In genomic region chr8:9139059-9139620, GRCm38 (mm10) we compare ENCODE assay signal across 10 mouse cellular contexts.
DNase-seq lines count a peak whose midpoint lies in the region; ATAC-seq and TF ChIP-seq lines count a peak whose summit lies in the region.
"Had no signal": no experiment of that assay in that cellular context is flagged by ENCODE, and none has a peak within 500 bp of the region (broad histone marks: within the 10 kb centered on the region; RNA-seq: fewer than 3 reads in every experiment).

No protein-coding gene starts in this region.

- H3K9me3 ChIP-seq in liver, postnatal 0 days (ENCODE audit: low read length): no peaks in the 10 kb centered on the region
- H3K9me3 ChIP-seq in embryonic facial prominence, embryonic 10.5 days: no peaks in the 10 kb centered on the region
- H3K9me3 ChIP-seq: neural tube, embryonic 13.5 days had no signal

- no peak overlapping the region for H3K4me2 ChIP-seq in liver, postnatal 0 days (ENCODE audit: low read depth, low read length)
- H3K4me2 ChIP-seq: neural tube, embryonic 13.5 days had no signal

- no peak overlapping the region for H3K9ac ChIP-seq in liver, adult 2 months (ENCODE audit: low read depth, low read length)
- no peak overlapping the region for H3K9ac ChIP-seq in liver, postnatal 0 days (replicated peaks)
- H3K9ac ChIP-seq: neural tube, embryonic 13.5 days had no signal

- H3K27me3 ChIP-seq in liver, adult 2 months (ENCODE audit: control insufficient read depth, insufficient read depth, low read length): no peaks in the 10 kb centered on the region
- no peaks in the 10 kb centered on the region for H3K27me3 ChIP-seq in liver, postnatal 0 days (ENCODE audit: insufficient read depth, low read length)
- H3K27me3 ChIP-seq in embryonic facial prominence, embryonic 10.5 days (replicated peaks; ENCODE audit: low read depth, poor library complexity, severe bottlenecking): no peaks in the 10 kb centered on the region
- H3K27me3 ChIP-seq: megakaryocyte, embryonic 14.5 days; neural tube, embryonic 13.5 days had no signal

- no peak for ATAC-seq in liver, postnatal 0 days
- no peak for ATAC-seq in monocyte, adult 5-6 weeks (replicated peaks; ENCODE audit: insufficient number of reproducible peaks, low FRiP score, low TSS enrichment, poor library complexity, severe bottlenecking)

- 71% methylated on average over 3 of the region's 3 CpGs for WGBS in liver, adult 2 months
- WGBS in liver, postnatal 0 days (ENCODE audit: insufficient replicate concordance): 74% methylated on average over 3 of the region's 3 CpGs
- WGBS in embryonic facial prominence, embryonic 10.5 days: 59% methylated on average over 3 of the region's 3 CpGs

- H3K4me3 ChIP-seq in liver, adult 2 months (ENCODE audit: insufficient read depth, low read depth, low read length): no peak overlapping the region
- no peak overlapping the region for H3K4me3 ChIP-seq in liver, postnatal 0 days (ENCODE audit: low read depth, low read length)
- no peak overlapping the region for H3K4me3 ChIP-seq in embryonic facial prominence, embryonic 10.5 days
- H3K4me3 ChIP-seq: megakaryocyte, embryonic 14.5 days; neural tube, embryonic 13.5 days had no signal

- DNase-seq in liver, adult 2 months (ENCODE audit: extremely low read depth, low read depth, low spot score): peak; percentile 1
- DNase-seq in liver, postnatal 0 days: no peak
- peak; percentile 30 for DNase-seq in embryonic facial prominence, embryonic 10.5 days (ENCODE audit: low spot score)
- peak; percentile 37 for DNase-seq in gastrocnemius, postnatal 10 days
- peak; percentile 62 for DNase-seq in kidney, postnatal 10 days
- DNase-seq in right cerebral cortex, postnatal 4 days: no peak
- DNase-seq: liver had no signal

- no peaks in the 10 kb centered on the region for H3K36me3 ChIP-seq in liver, adult 2 months (ENCODE audit: control insufficient read depth, insufficient read depth, low read length)
- H3K36me3 ChIP-seq in liver, postnatal 0 days (replicated peaks; ENCODE audit: insufficient read depth, low read length): no peaks in the 10 kb centered on the region
- no peaks in the 10 kb centered on the region for H3K36me3 ChIP-seq in embryonic facial prominence, embryonic 10.5 days (replicated peaks)
- H3K36me3 ChIP-seq: neural tube, embryonic 13.5 days had no signal

- H3K27ac ChIP-seq in liver, adult 2 months (replicated peaks; ENCODE audit: insufficient read depth, low read depth, low read length): no peak overlapping the region
- no peak overlapping the region for H3K27ac ChIP-seq in liver, postnatal 0 days (ENCODE audit: low read depth)
- peak overlapping the region; percentile 65 for H3K27ac ChIP-seq in embryonic facial prominence, embryonic 10.5 days (replicated peaks)
- H3K27ac ChIP-seq: neural tube, embryonic 13.5 days had no signal

- no peak for TF ChIP-seq CTCF in liver, adult 2 months (IDR thresholded peaks at IDR 0.05; ENCODE audit: low read depth, low read length)
- TF ChIP-seq CTCF in liver, postnatal 0 days (IDR thresholded peaks at IDR 0.05; ENCODE audit: low read depth): no peak

- TF ChIP-seq POLR2A in liver, adult 2 months (IDR thresholded peaks at IDR 0.05; ENCODE audit: extremely low read depth, insufficient read depth, low read length): no peak

- no peak for TF ChIP-seq EP300 in liver, postnatal 0 days (IDR thresholded peaks at IDR 0.05; ENCODE audit: low read depth)

- H3K79me2 ChIP-seq in liver, adult 2 months (ENCODE audit: control insufficient read depth, insufficient read depth, low read length): no peaks in the 10 kb centered on the region

- H3K4me1 ChIP-seq in liver, adult 2 months (ENCODE audit: control insufficient read depth, insufficient read depth, low read length): no peaks in the 10 kb centered on the region
- H3K4me1 ChIP-seq in liver, postnatal 0 days (ENCODE audit: insufficient read depth): no peaks in the 10 kb centered on the region
- peaks cover 23% of the 10 kb centered on the region for H3K4me1 ChIP-seq in embryonic facial prominence, embryonic 10.5 days
- H3K4me1 ChIP-seq: megakaryocyte, embryonic 14.5 days; neural tube, embryonic 13.5 days had no signal

Comparison
In these comparisons a context has a peak if more than half of its experiments do, and no peak if none do; other contexts are left out.
1. DNase-seq: peak in liver, adult 2 months (single experiment), embryonic facial prominence, embryonic 10.5 days (single experiment), gastrocnemius, postnatal 10 days (single experiment) and kidney, postnatal 10 days (single experiment); none in liver, postnatal 0 days (single experiment) and right cerebral cortex, postnatal 4 days (single experiment).